Mouse (Mus musculus) forebrain, embryonic 16.5 days (tissue): ENCODE results near the gene Agpat1. TPM values are rescaled to one million over a fixed set of nuclear protein-coding genes. Genes with fewer than 3 reads are reported as not detected.

Experiments
- ATAC-seq: fragments of 200-750 bp; cut with Nextera tagmentation; 2 replicates; pipeline ENCODE4 v1.8.0; 2017; ENCODE audit warnings: mild to moderate bottlenecking, moderate library complexity
- H3K27ac ChIP-seq: fragments of 300-500 bp; sonication (generic); 2 replicates; pipeline ENCODE4 v1.5.1; 2014; ENCODE audit warnings: low read length, control low read depth
- H3K27me3 ChIP-seq: fragments of 300-500 bp; sonication (generic); replicated peaks from 2 replicates; pipeline ENCODE4 v1.6.1; 2014; ENCODE audit warnings: low read length; ENCODE audit not compliant: control insufficient read depth, insufficient read depth
- H3K36me3 ChIP-seq: fragments of 300-500 bp; sonication (generic); 2 replicates; pipeline ENCODE4 v1.6.1; 2014; ENCODE audit not compliant: control insufficient read depth, insufficient read depth
- H3K4me1 ChIP-seq: fragments of 300-500 bp; sonication (generic); replicated peaks from 2 replicates; pipeline ENCODE4 v1.6.1; 2014; ENCODE audit warnings: low read length; ENCODE audit not compliant: control insufficient read depth, insufficient read depth
- H3K4me2 ChIP-seq: fragments of 300-500 bp; sonication (generic); 2 replicates; pipeline ENCODE4 v1.6.1; 2014; ENCODE audit warnings: mild to moderate bottlenecking, low read length, control low read depth
- H3K4me3 ChIP-seq: fragments of 300-500 bp; sonication (generic); replicated peaks from 2 replicates; pipeline ENCODE4 v1.5.1; 2014; ENCODE audit warnings: mild to moderate bottlenecking, low read length, control low read depth
- H3K9ac ChIP-seq: fragments of 300-500 bp; sonication (generic); replicated peaks from 2 replicates; pipeline ENCODE4 v1.6.1; 2014; ENCODE audit warnings: low read depth, low read length, control low read depth
- H3K9me3 ChIP-seq: fragments of 300-500 bp; sonication (generic); 2 replicates; pipeline ENCODE4 v1.6.1; 2016; ENCODE audit warnings: low read length; ENCODE audit not compliant: control insufficient read depth
- WGBS: fragments of 180-500 bp; shearing (Covaris S2); extraction: QIAGEN DNeasy Blood & Tissue Kit; methylation state at CpG from one replicate; pipeline ENCODE4 v1.1.7; 2014; 5-methylcytosine and 5-hydroxymethylcytosine counted together
- polyA plus RNA-seq: library from polyadenylated mRNA; unstranded; fragments of >200 nt; fragmentation: Nextera tagmentation; extraction: Ambion mirVana; gene quantifications from 2 replicates; pipeline ENCODE4 v1.2.1, GENCODE M21; 2015

The Agpat1 gene
- polyA plus RNA-seq, 1 experiment from 2014 or later: 104 TPM

- Histone ChIP-seq H3K36me3 (no peaks in the 10 kb centered on the region), H3K27me3 (peaks cover 11% of the 10 kb centered on the region), H3K27ac (no peak overlapping the region), H3K9ac (no peak overlapping the region), H3K4me2 (no peak overlapping the region), H3K9me3 (no peaks in the 10 kb centered on the region), H3K4me1 (peaks cover 22% of the 10 kb centered on the region), H3K4me3 (no peak overlapping the region)
- no peak for ATAC-seq
- 70% methylated on average over 2 of the region's 2 CpGs for WGBS
Measured at GRCm38 (mm10) chr17:34635671-34636070, 31.6 kb downstream of the Agpat1 start.

- Histone ChIP-seq H3K36me3 (no peaks in the 10 kb centered on the region), H3K27me3 (0 out of 2 replicates have a peak, but pooled peaks cover 2% of the 10 kb centered on the region)
Measured at GRCm38 (mm10) chr17:34637459-34637858, 33.4 kb downstream of the Agpat1 start.

GRCm38 (mm10) chr17:34639461-34640255 lies 35.6 kb downstream of the Agpat1 start:
- no peak overlapping the region for H3K27ac ChIP-seq
- 77% methylated on average over 7 of the region's 7 CpGs for WGBS
- peaks cover 12% of the 10 kb centered on the region for H3K4me1 ChIP-seq
- no peak overlapping the region for H3K9ac ChIP-seq
- ATAC-seq: no peak
- 0 out of 2 replicates have a peak, but pooled peaks cover 2% of the 10 kb centered on the region for H3K27me3 ChIP-seq
- H3K36me3 ChIP-seq: no peaks in the 10 kb centered on the region
- no peak overlapping the region for H3K4me3 ChIP-seq
- no peak overlapping the region for H3K4me2 ChIP-seq
- no peaks in the 10 kb centered on the region for H3K9me3 ChIP-seq

More at GRCm38 (mm10) chr17:34637459-34637858, 33.4 kb downstream of the Agpat1 start:
- no peak overlapping the region for H3K4me2 ChIP-seq
- no peak for ATAC-seq
- H3K9ac ChIP-seq: no peak overlapping the region
- H3K4me1 ChIP-seq: peaks cover 14% of the 10 kb centered on the region
- 62% methylated on average over 3 of the region's 3 CpGs for WGBS
- no peak overlapping the region for H3K27ac ChIP-seq
- H3K9me3 ChIP-seq: no peaks in the 10 kb centered on the region
- no peak overlapping the region for H3K4me3 ChIP-seq

- H3K9ac ChIP-seq: 0 out of 2 replicates have a peak overlapping the region, but pooled peaks have one; percentile 8
- H3K4me1 ChIP-seq: peaks cover 21% of the 10 kb centered on the region
- no peaks in the 10 kb centered on the region for H3K27me3 ChIP-seq
- peak overlapping the region; percentile 4; the same call in 1 of the 2 replicates for H3K4me2 ChIP-seq
- H3K9me3 ChIP-seq: no peaks in the 10 kb centered on the region
- no peaks in the 10 kb centered on the region for H3K36me3 ChIP-seq
- ATAC-seq: peak; percentile 54
- peak overlapping the region; percentile 80 for H3K27ac ChIP-seq
- H3K4me3 ChIP-seq: no peak overlapping the region
- WGBS: 11% methylated on average over 11 of the region's 11 CpGs
Measured at GRCm38 (mm10) chr17:34640778-34641601, 36.9 kb downstream of the Agpat1 start.

- ATAC-seq: no peak
- Histone ChIP-seq H3K27ac (no peak overlapping the region), H3K9ac (no peak overlapping the region), H3K4me2 (no peak overlapping the region), H3K36me3 (no peaks in the 10 kb centered on the region), H3K4me3 (no peak overlapping the region), H3K4me1 (peaks cover 27% of the 10 kb centered on the region), H3K9me3 (no peaks in the 10 kb centered on the region), H3K27me3 (no peaks in the 10 kb centered on the region)
- WGBS: 85% methylated on average over 3 of the region's 3 CpGs
Measured at GRCm38 (mm10) chr17:34641945-34642344, 37.9 kb downstream of the Agpat1 start.

GRCm38 (mm10) chr17:34643379-34643778 lies 39.3 kb downstream of the Agpat1 start:
- peaks cover 36% of the 10 kb centered on the region for H3K4me1 ChIP-seq
- H3K27ac ChIP-seq: no peak overlapping the region
- no peaks in the 10 kb centered on the region for H3K27me3 ChIP-seq
- 95% methylated on average over 4 of the region's 4 CpGs for WGBS
- no peaks in the 10 kb centered on the region for H3K36me3 ChIP-seq
- no peak overlapping the region for H3K4me2 ChIP-seq
- ATAC-seq: no peak
- no peak overlapping the region for H3K9ac ChIP-seq
- no peak overlapping the region for H3K4me3 ChIP-seq
- H3K9me3 ChIP-seq: no peaks in the 10 kb centered on the region

GRCm38 (mm10) chr17:34643944-34644343 lies 39.9 kb downstream of the Agpat1 start:
- Histone ChIP-seq H3K36me3 (no peaks in the 10 kb centered on the region), H3K9ac (no peak overlapping the region), H3K9me3 (no peaks in the 10 kb centered on the region), H3K27ac (0 out of 2 replicates have a peak overlapping the region, but pooled peaks have one; percentile 31), H3K27me3 (no peaks in the 10 kb centered on the region), H3K4me1 (peaks cover 38% of the 10 kb centered on the region), H3K4me2 (no peak overlapping the region), H3K4me3 (no peak overlapping the region)
- no peak for ATAC-seq
- WGBS: 83% methylated on average over 10 of the region's 10 CpGs

- ATAC-seq: peak; percentile 80
- Histone ChIP-seq H3K9ac (peak within 1 kb of the TSS; percentile 62), H3K36me3 (no peaks in the 10 kb centered on the region), H3K4me3 (peak within 1 kb of the TSS; percentile 50), H3K27ac (peak within 1 kb of the TSS; percentile 31; the same call in 1 of the 2 replicates), H3K9me3 (no peaks in the 10 kb centered on the region), H3K4me1 (peaks cover 38% of the 10 kb centered on the region), H3K4me2 (peak within 1 kb of the TSS; percentile 67), H3K27me3 (no peaks in the 10 kb centered on the region)
- under 1% methylated on average over 16 of the region's 16 CpGs for WGBS
Measured at GRCm38 (mm10) chr17:34644608-34645007, 40.5 kb downstream of the Agpat1 start, which contains the start of gene Fkbpl. Gene Fkbpl, plus strand, starts transcription at chr17:34644764.

GRCm38 (mm10) chr17:34645256-34645829 lies 41.3 kb downstream of the Agpat1 start:
- Histone ChIP-seq H3K9me3 (no peaks in the 10 kb centered on the region), H3K36me3 (peaks cover 2% of the 10 kb centered on the region; the same call in 1 of the 2 replicates), H3K4me3 (peak overlapping the region; percentile 50), H3K4me2 (peak overlapping the region; percentile 67), H3K9ac (no peak overlapping the region), H3K27ac (no peak overlapping the region), H3K4me1 (peaks cover 38% of the 10 kb centered on the region), H3K27me3 (no peaks in the 10 kb centered on the region)
- 48% methylated on average over 10 of the region's 10 CpGs for WGBS
- no peak for ATAC-seq
